Mouse (Mus musculus) MEL (cell line): ENCODE measurements around the gene Sept9. TPM values are rescaled to one million over a fixed set of nuclear protein-coding genes. Genes with fewer than 3 reads are reported as not detected.

Experiments
- DNase-seq: peaks from one replicate; pipeline ENCODE4 v3.0.0; 2011; ENCODE audit warnings: low read depth, low spot score
- H3K27ac ChIP-seq: 2 replicates; pipeline ENCODE4 v1.5.1; 2012; ENCODE audit warnings: low read depth, mild to moderate bottlenecking, control low read depth, low read length, moderate library complexity; ENCODE audit not compliant: control insufficient read depth
- H3K27me3 ChIP-seq, 2 experiments: fragments of 150-350 bp in 1 of 2; sonication (generic) in 1 of 2; 2 replicates each; pipeline ENCODE4 v1.6.1; 2012; ENCODE audit warnings: low read length in 2 of 2, mild to moderate bottlenecking in 2 of 2, improper control_type of control experiment in 1 of 2, moderate library complexity in 1 of 2; ENCODE audit not compliant: insufficient read depth in 2 of 2, control insufficient read depth in 1 of 2
- H3K36me3 ChIP-seq, 2 experiments: 2 replicates each; pipeline ENCODE4 v1.6.1; 2012 to 2014; ENCODE audit warnings: low read length in 2 of 2, improper control_type of control experiment in 1 of 2, inconsistent platforms in 1 of 2, mild to moderate bottlenecking in 1 of 2; ENCODE audit not compliant: insufficient read depth in 2 of 2, control insufficient read depth in 1 of 2
- H3K4me1 ChIP-seq, 2 experiments: fragments of 150-350 bp in 1 of 2; sonication (generic) in 1 of 2; 2 replicates each; pipeline ENCODE4 v1.6.1; 2012; ENCODE audit warnings: low read length in 2 of 2, improper control_type of control experiment in 1 of 2, mild to moderate bottlenecking in 1 of 2; ENCODE audit not compliant: insufficient read depth in 2 of 2, control insufficient read depth in 1 of 2
- H3K4me3 ChIP-seq, 2 experiments: fragments of 150-350 bp in 1 of 2; sonication (generic) in 1 of 2; 2 replicates each; pipeline ENCODE4 v1.5.1; 2012; ENCODE audit warnings: low read depth in 2 of 2, low read length in 2 of 2, mild to moderate bottlenecking in 2 of 2, moderate library complexity in 2 of 2, control low read depth in 1 of 2, improper control_type of control experiment in 1 of 2; ENCODE audit not compliant: control insufficient read depth in 1 of 2, insufficient read depth in 1 of 2
- H3K79me2 ChIP-seq: 2 replicates; pipeline ENCODE4 v1.6.1; 2012; ENCODE audit warnings: mild to moderate bottlenecking, low read length, moderate library complexity; ENCODE audit not compliant: control insufficient read depth, poor library complexity, insufficient read depth
- H3K9ac ChIP-seq: 2 replicates; pipeline ENCODE4 v1.6.1; 2012; ENCODE audit warnings: low read depth, mild to moderate bottlenecking, control low read depth, low read length, moderate library complexity; ENCODE audit not compliant: control insufficient read depth, poor library complexity, severe bottlenecking
- H3K9me3 ChIP-seq: fragments of 150-350 bp; sonication (generic); replicated peaks from 2 replicates; pipeline ENCODE4 v1.6.1; 2012; ENCODE audit warnings: mild to moderate bottlenecking, low read length, improper control_type of control experiment, moderate library complexity; ENCODE audit not compliant: insufficient read depth
- BHLHE40 ChIP-seq: IDR thresholded peaks from 2 replicates; pipeline ENCODE4 v1.6.1; 2012; ENCODE audit warnings: low read depth, mild to moderate bottlenecking, inconsistent platforms, low read length, improper control_type of control experiment, borderline replicate concordance
- CHD2 ChIP-seq: IDR thresholded peaks from 2 replicates; pipeline ENCODE4 v1.6.1; 2011; ENCODE audit warnings: low read length, improper control_type of control experiment
- CTCF ChIP-seq, 3 experiments: IDR thresholded peaks in 2 of 3; conservative IDR thresholded peaks in 1 of 3; 2 replicates each; pipeline ENCODE4 v1.5.1; 2011 to 2012; ENCODE audit warnings: low read length in 3 of 3, low read depth in 2 of 3, mild to moderate bottlenecking in 2 of 3, improper control_type of control experiment in 1 of 3, inconsistent platforms in 1 of 3, mixed read lengths in 1 of 3, moderate library complexity in 1 of 3; ENCODE audit not compliant: control insufficient read depth in 1 of 3, insufficient read depth in 1 of 3, poor library complexity in 1 of 3, severe bottlenecking in 1 of 3
- E2F4 ChIP-seq: IDR thresholded peaks from 2 replicates; pipeline ENCODE4 v1.6.1; 2011; ENCODE audit warnings: low read depth, low read length, improper control_type of control experiment, borderline replicate concordance
- EP300 ChIP-seq, 2 experiments: IDR thresholded peaks; 2 replicates each; pipeline ENCODE4 v1.6.1; 2011; ENCODE audit warnings: improper control_type of control experiment in 2 of 2, low read length in 2 of 2, low read depth in 1 of 2, mild to moderate bottlenecking in 1 of 2
- GATA1 ChIP-seq: IDR thresholded peaks from 2 replicates; pipeline ENCODE4 v1.6.1; 2011; ENCODE audit warnings: low read depth, low read length, improper control_type of control experiment
- HCFC1 ChIP-seq: IDR thresholded peaks from 2 replicates; pipeline ENCODE4 v1.6.1; 2012; ENCODE audit warnings: low read depth, mild to moderate bottlenecking, inconsistent platforms, low read length, improper control_type of control experiment, moderate library complexity
- JUND ChIP-seq: IDR thresholded peaks from 2 replicates; pipeline ENCODE4 v1.6.1; 2011; ENCODE audit warnings: low read depth, mild to moderate bottlenecking, improper control_type of control experiment, low read length
- KAT2A ChIP-seq: conservative IDR thresholded peaks from 2 replicates; pipeline ENCODE4 v1.6.1; 2012; ENCODE audit warnings: low read depth, low read length, improper control_type of control experiment, inconsistent platforms
- MAFK ChIP-seq: IDR thresholded peaks from 2 replicates; pipeline ENCODE4 v1.6.1; 2011; ENCODE audit warnings: low read depth, mild to moderate bottlenecking, low read length, improper control_type of control experiment, borderline replicate concordance
- MAZ ChIP-seq: IDR thresholded peaks from 2 replicates; pipeline ENCODE4 v1.6.1; 2012; ENCODE audit warnings: low read depth, mild to moderate bottlenecking, inconsistent platforms, low read length, improper control_type of control experiment
- MEF2A ChIP-seq: IDR thresholded peaks from 2 replicates; pipeline ENCODE4 v1.6.1; 2014; ENCODE audit warnings: low read depth, mild to moderate bottlenecking, inconsistent platforms, low read length, improper control_type of control experiment; ENCODE audit not compliant: poor library complexity, insufficient replicate concordance, severe bottlenecking; ENCODE audit errors: extremely low read depth
- MXI1 ChIP-seq: IDR thresholded peaks from 2 replicates; pipeline ENCODE4 v1.6.1; 2011; ENCODE audit warnings: mild to moderate bottlenecking, low read depth, low read length, improper control_type of control experiment
- MYC ChIP-seq: IDR thresholded peaks from 2 replicates; pipeline ENCODE4 v1.6.1; 2011; ENCODE audit warnings: low read depth, mild to moderate bottlenecking, low read length, improper control_type of control experiment, moderate library complexity
- NELFE ChIP-seq: IDR thresholded peaks from 2 replicates; pipeline ENCODE4 v1.6.1; 2011; ENCODE audit warnings: low read depth, low read length, improper control_type of control experiment
- NRF1 ChIP-seq: IDR thresholded peaks from 2 replicates; pipeline ENCODE4 v1.6.1; 2014; ENCODE audit warnings: low read depth, mild to moderate bottlenecking, inconsistent platforms, low read length, improper control_type of control experiment, moderate library complexity; ENCODE audit not compliant: poor library complexity, insufficient read depth, severe bottlenecking
- POLR2A ChIP-seq, 2 experiments: IDR thresholded peaks; 2 replicates each; pipeline ENCODE4 v1.6.1; 2011 to 2012; ENCODE audit warnings: low read length in 2 of 2, mild to moderate bottlenecking in 2 of 2, control low read depth in 1 of 2, improper control_type of control experiment in 1 of 2, low read depth in 1 of 2, moderate library complexity in 1 of 2; ENCODE audit not compliant: control insufficient read depth in 1 of 2, insufficient read depth in 1 of 2, poor library complexity in 1 of 2
- POLR2AphosphoS2 ChIP-seq: IDR thresholded peaks from 2 replicates; pipeline ENCODE4 v1.6.1; 2011; ENCODE audit warnings: low read length, improper control_type of control experiment
- RAD21 ChIP-seq: IDR thresholded peaks from 2 replicates; pipeline ENCODE4 v1.6.1; 2011; ENCODE audit warnings: mild to moderate bottlenecking, low read depth, low read length, improper control_type of control experiment
- SMC3 ChIP-seq: IDR thresholded peaks from 2 replicates; pipeline ENCODE4 v1.6.1; 2011; ENCODE audit warnings: low read depth, low read length, improper control_type of control experiment
- TAL1 ChIP-seq: IDR thresholded peaks from 2 replicates; pipeline ENCODE4 v1.6.1; 2012; ENCODE audit warnings: mild to moderate bottlenecking, inconsistent platforms, low read length, moderate library complexity, mixed read lengths
- TCF12 ChIP-seq: IDR thresholded peaks from 2 replicates; pipeline ENCODE4 v1.6.1; 2014; ENCODE audit warnings: low read depth, mild to moderate bottlenecking, inconsistent platforms, low read length, improper control_type of control experiment, moderate library complexity
- USF1 ChIP-seq: IDR thresholded peaks from 2 replicates; pipeline ENCODE4 v1.6.1; 2014; ENCODE audit warnings: low read depth, mild to moderate bottlenecking, inconsistent platforms, low read length, improper control_type of control experiment, moderate library complexity
- ZC3H11A ChIP-seq: IDR thresholded peaks from 2 replicates; pipeline ENCODE4 v1.6.1; 2012; ENCODE audit warnings: low read depth, mild to moderate bottlenecking, inconsistent platforms, low read length, improper control_type of control experiment
- ZKSCAN1 ChIP-seq: IDR thresholded peaks from 2 replicates; pipeline ENCODE4 v1.6.1; 2012; ENCODE audit warnings: low read depth, mild to moderate bottlenecking, inconsistent platforms, low read length, improper control_type of control experiment, moderate library complexity
- ZMIZ1 ChIP-seq: IDR thresholded peaks from 2 replicates; pipeline ENCODE4 v1.6.1; 2012; ENCODE audit warnings: low read depth, mild to moderate bottlenecking, inconsistent platforms, low read length, improper control_type of control experiment, moderate library complexity
- polyA plus RNA-seq, 2 experiments: library from polyadenylated mRNA; stranded (reverse) in 1 of 2; unstranded in 1 of 2; fragments of >175 nt in 1 of 2; fragments of >200 nt in 1 of 2; gene quantifications; 2 replicates each; pipeline versions ENCODE4 v1.2.1 to v1.2.4; 2012; ENCODE audit warnings: low replicate concordance in 2 of 2, low read depth in 1 of 2; ENCODE audit not compliant: insufficient read length in 2 of 2, insufficient read depth in 1 of 2, missing spikeins in 1 of 2
- total RNA-seq: library from RNA; depleted of rRNA; stranded (reverse); fragments of 300-350 nt; gene quantifications from 2 replicates; pipeline ENCODE4 v1.2.3, GENCODE M21; 2012

The Sept9 gene
- total and polyA plus RNA-seq, 3 experiments = 49.7 to 196 (median 163) TPM

DNA sequence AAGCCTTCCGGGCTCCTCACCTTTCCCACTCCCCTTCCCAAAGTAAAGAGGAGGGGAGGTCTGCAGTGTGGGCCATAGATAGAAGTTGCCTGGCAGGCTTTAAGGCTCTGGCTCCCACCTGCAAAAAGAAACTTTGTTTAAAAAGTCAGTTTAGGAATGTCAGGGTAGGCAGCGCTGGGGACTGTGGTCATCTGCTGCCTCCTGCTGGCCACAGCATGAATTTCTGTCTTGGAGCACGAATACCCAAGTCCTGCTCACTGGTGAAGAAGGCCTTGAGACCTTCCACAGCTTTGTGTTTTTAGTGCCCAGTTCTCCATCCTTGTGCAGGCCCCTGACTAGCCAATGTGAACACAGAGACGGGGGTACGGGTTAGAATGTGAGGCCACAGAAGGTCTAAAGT is 160.4 kb downstream of the Sept9 start:
- Histone ChIP-seq H3K27ac (no peak overlapping the region), H3K79me2 (no peaks in the 10 kb centered on the region), H3K4me3 (no peak overlapping the region), H3K4me1 (no peaks in the 10 kb centered on the region), H3K27me3 (no peaks in the 10 kb centered on the region), H3K9ac (no peak overlapping the region), H3K36me3 (peaks cover 0 to 1% of the 10 kb centered on the region in 2 experiments; a peak in 2 of 4 replicates), H3K9me3 (no peaks in the 10 kb centered on the region)
- peak; percentile 94 for TF ChIP-seq ZC3H11A
- TF ChIP-seq SMC3 = peak; percentile 96
- no peak for TF ChIP-seq MAFK
- TF ChIP-seq HCFC1 = 0 out of 2 replicates have a peak, but pooled peaks have one; percentile 32
- TF ChIP-seq ZKSCAN1 = no peak
- no peak for TF ChIP-seq NELFE
- TF ChIP-seq MAZ = no peak
- TF ChIP-seq CTCF (IDR thresholded peaks at IDR 0.05 in 2 of 3, conservative IDR thresholded peaks at IDR 0.05 in 1 of 3; ENCODE audit: control insufficient read depth in 1 of 3, insufficient read depth in 1 of 3, low read depth in 2 of 3, low read length in 3 of 3, poor library complexity in 1 of 3, severe bottlenecking in 1 of 3) = peak; percentile 94 to 99 (median 94)
- no peak for TF ChIP-seq TAL1
- no peak; the same call in none of the 2 replicates for TF ChIP-seq RAD21
- TF ChIP-seq GATA1 = no peak
- peak; percentile 27; the same call in 1 of the 2 replicates for TF ChIP-seq JUND
- TF ChIP-seq POLR2A (IDR thresholded peaks at IDR 0.05; ENCODE audit: control insufficient read depth in 1 of 2, insufficient read depth in 1 of 2, low read depth in 1 of 2, low read length in 2 of 2, poor library complexity in 1 of 2) = no peak
- TF ChIP-seq KAT2A = no peak
- TF ChIP-seq EP300 (IDR thresholded peaks at IDR 0.05; ENCODE audit: low read depth in 1 of 2, low read length in 2 of 2) = no peak
- DNase-seq = peak; percentile 82

GRCm38 (mm10) chr11:117360561-117360960 is 161.1 kb downstream of the Sept9 start:
- H3K36me3 ChIP-seq = peaks cover 0 to 1% of the 10 kb centered on the region in 2 experiments; a peak in 2 of 4 replicates
- no peak for DNase-seq
- H3K27ac ChIP-seq = no peak overlapping the region
- H3K4me3 ChIP-seq = no peak overlapping the region
- H3K9ac ChIP-seq = no peak overlapping the region
- H3K79me2 ChIP-seq = no peaks in the 10 kb centered on the region
- TF ChIP-seq KAT2A (no peak), NRF1 (no peak), SMC3 (no peak), MYC (no peak), USF1 (no peak), MAZ (no peak), BHLHE40 (no peak), POLR2A (IDR thresholded peaks at IDR 0.05; ENCODE audit: control insufficient read depth in 1 of 2, insufficient read depth in 1 of 2, low read depth in 1 of 2, low read length in 2 of 2, poor library complexity in 1 of 2) (no peak), ZKSCAN1 (no peak), HCFC1 (no peak), TCF12 (no peak), POLR2AphosphoS2 (no peak), MXI1 (no peak), E2F4 (no peak), ZMIZ1 (no peak), MEF2A (no peak), CHD2 (no peak)
- H3K9me3 ChIP-seq = no peaks in the 10 kb centered on the region
- H3K27me3 ChIP-seq = no peaks in the 10 kb centered on the region
- no peaks in the 10 kb centered on the region for H3K4me1 ChIP-seq
